Mouse (Mus musculus) right cerebral cortex, postnatal 14 days (tissue): ENCODE measurements at regions not wholly inside any gene's neighbourhood (a gene's known extent, or its start where the extent isn't known, plus 50 kb on each side); places are given as distances from the start of the nearest gene placed in this dataset.

Source experiments
- DNase-seq: peaks from one replicate; pipeline ENCODE4 v3.0.0; 2022

DNA sequence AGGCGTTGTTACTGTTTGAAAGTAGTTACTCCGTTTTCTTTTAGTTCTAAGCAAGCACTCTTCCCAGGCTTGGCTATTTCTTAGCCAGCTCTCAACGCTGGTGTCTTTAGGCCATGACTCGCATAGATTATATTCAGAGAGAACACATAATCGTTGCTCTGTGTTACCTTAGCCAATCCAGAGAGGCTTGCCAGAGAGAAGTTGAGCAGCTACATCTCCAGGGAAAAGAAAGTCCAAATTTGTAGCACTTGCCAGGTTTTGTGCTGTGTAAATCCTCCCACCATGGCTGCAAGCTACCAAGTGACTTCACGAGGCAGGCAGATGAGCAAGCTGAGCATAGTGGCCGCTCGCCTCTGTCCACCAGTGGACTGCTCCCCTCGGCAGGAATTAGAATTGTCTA, 163.3 kb upstream of the Fn1 start:
- DNase-seq: no peak

GRCm38 (mm10) chr1:71814141-71814540, 161.1 kb upstream of the Fn1 start:
- DNase-seq: no peak

- no peak for DNase-seq
These were observed 159.2 kb upstream of the Fn1 start for GRCm38 (mm10) chr1:71812171-71812695.

GRCm38 (mm10) chr1:71811196-71811788, 158.3 kb upstream of the Fn1 start:
- DNase-seq: no peak

DNA sequence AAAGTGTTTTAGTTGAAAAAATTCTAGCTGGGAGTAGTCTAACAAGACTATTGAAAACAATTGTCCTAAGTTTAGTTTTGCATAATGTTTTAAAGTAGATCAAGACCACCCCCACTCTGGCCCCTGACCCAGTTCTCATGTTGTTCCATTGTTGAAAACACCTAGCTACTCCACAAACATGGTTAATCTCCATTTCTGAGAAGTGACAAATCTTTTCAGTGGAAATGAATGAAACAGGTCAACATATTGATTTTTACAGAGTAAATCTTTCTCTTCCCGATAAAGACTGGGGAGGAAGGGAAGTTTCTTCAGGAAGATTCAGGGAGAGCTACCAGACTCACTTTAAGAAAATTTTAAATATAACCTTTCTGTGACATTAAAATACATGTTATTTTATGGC, 155.0 kb upstream of the Fn1 start:
- no peak for DNase-seq

- no peak for DNase-seq
These were observed 154.6 kb upstream of the Fn1 start for GRCm38 (mm10) chr1:71807586-71807985.

DNA sequence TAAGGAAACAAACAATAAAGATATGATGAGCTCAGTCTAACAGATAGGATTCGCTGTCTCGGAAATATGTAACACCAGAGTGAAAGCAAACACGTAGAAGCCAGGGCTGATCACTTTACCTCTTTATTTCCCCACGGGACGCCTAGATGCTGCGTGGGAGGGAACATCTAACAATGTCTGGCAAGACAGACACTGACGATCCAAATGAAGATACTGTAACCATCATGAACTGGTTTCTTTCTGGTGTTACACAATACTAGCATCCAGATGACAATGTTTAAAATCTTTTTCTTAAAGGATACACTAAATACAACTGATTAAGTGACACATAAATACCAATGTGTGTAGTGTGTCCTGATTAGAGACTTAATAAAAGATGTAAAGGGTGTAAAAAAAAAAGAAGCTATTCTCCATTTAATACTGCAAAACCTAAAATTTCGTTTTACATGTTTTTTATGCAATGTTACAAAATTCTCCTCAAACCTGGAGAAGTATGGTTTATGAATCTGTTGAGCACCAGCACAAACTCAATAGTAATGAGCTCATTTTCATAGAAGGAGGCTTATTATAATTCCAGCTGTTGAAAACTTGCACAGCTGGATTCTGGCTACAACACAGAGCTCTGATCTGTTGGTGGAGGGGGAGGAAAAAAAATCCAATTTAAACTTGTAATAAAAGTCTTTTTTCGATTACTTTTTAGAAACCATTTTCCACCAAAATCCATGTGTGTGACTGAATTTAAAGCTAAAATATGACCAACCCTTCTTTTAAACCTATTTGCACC, 148.5 kb upstream of the Fn1 start:
- no peak for DNase-seq

DNA sequence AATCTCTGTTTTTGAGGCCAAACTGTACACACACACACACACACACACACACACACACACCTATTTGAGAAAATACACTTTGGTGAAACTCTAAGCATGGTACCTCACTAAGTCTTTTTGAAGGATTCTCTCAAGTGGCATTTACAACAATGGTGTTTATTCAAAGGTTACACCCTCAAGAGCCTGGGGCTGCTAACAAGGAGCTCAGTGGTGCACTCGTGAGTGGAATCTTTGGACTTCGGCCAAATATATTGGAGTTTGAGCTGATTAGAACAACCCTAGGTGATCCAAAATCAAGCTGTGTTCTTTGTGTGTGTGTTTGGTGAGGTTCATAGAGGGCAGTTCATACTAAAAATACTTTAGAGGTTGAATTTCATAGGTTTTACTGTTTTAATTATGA, 147.6 kb upstream of the Fn1 start:
- DNase-seq: no peak

- DNase-seq: no peak
These were observed 145.6 kb upstream of the Fn1 start for GRCm38 (mm10) chr1:71798636-71799035.

GRCm38 (mm10) chr1:71788408-71788807, 135.4 kb upstream of the Fn1 start:
- DNase-seq: no peak

GRCm38 (mm10) chr1:71784880-71785279, 131.9 kb upstream of the Fn1 start:
- DNase-seq: no peak

- DNase-seq: no peak
These were observed 125.3 kb upstream of the Fn1 start for GRCm38 (mm10) chr1:71778292-71778691.

DNA sequence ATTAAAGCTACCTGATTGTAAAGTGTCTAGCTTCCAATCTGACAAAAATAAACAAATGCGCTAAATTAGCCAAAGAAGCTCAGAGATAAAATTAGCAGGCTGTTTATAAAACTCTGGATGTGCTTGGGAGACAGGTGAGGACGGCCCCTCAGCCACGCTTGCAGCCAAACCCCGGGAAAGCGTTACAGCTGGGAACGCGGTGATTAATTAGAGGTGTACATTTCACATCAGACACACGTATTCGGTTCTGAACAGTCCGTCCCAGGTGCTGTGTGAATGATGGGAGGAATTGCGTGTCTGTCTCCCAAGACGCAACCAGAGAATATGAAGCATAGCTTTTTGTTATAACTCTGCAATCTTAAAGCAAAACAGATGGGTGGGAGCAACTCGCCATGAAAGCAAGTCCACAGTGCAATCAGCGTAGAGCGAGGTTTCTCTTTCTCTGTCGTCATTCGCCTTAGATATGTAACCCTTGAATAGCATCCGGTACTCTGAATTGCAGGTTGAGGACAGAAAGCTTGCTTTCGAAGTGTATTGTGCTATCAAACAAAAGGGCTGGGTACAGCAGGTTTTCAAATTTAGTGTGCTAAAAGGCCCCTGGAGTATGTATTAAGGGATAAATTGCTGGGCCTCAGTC, 123.0 kb upstream of the Fn1 start:
- no peak for DNase-seq

DNA sequence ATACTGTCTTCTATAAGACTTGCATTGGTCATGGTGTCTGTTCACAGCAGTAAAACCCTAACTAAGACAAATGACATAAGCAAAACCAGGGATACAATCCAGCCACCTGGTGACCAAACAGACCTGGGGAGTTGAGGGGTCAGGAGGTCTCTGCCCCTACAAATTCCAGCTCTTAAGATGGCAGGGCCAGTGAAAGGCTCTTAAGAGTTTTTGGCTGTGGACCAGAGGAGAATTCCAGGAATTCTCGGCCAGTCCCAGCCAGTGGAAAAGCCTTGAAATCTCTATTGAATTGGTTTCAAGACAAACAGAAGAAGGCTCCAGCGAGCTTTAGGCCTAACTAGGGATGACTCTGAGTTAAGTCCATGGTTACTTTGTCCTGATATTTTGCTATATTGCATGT, 119.5 kb upstream of the Fn1 start:
- no peak for DNase-seq

- DNase-seq: peak; percentile 27
These were observed 118.8 kb upstream of the Fn1 start for GRCm38 (mm10) chr1:71771798-71772197.

- no peak for DNase-seq
These were observed 116.6 kb upstream of the Fn1 start for GRCm38 (mm10) chr1:71769595-71769994.

- DNase-seq: no peak
These were observed 114.7 kb upstream of the Fn1 start for GRCm38 (mm10) chr1:71767705-71768104.

DNA sequence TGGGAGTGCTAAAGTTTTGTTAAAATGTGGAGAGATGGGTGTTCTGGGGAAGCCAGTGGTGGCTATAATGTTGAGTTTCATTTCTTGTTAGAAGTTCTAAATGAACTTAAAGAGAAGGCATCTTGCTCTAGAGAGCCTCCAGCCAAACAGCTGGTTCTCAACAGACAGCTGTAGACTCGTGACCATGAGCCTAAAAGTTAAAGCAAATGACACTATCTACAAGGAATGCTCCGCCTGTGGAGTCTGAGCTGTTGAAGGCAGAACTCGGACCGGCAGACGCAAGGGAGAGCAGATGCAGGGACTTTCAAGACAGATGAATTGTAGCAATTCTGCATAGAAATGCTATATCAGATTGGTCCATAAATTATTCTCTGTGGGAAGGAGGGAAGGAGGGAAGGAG, 114.1 kb upstream of the Fn1 start:
- no peak for DNase-seq

DNA sequence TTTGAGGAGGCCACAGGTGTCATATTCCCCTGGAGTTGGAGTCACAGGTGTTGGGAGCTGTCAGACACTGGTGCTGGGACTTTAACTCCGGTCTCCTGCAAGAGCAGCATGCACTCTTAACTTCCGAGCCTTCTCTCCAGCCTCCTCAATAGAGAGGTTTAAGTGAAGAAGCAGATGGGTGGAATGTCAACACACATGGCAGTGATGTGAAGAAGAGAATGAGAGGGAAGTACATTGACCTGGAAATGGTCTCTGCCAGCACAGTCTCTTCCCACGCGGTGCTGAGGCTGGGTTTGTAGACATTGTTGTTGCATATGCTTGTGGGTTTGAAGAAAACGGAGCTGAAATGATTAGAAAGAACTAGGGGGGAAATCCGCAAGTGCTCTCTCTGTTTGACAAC, 112.0 kb upstream of the Fn1 start:
- DNase-seq: no peak

- no peak for DNase-seq
These were observed 110.5 kb upstream of the Fn1 start for GRCm38 (mm10) chr1:71763530-71763929.

DNA sequence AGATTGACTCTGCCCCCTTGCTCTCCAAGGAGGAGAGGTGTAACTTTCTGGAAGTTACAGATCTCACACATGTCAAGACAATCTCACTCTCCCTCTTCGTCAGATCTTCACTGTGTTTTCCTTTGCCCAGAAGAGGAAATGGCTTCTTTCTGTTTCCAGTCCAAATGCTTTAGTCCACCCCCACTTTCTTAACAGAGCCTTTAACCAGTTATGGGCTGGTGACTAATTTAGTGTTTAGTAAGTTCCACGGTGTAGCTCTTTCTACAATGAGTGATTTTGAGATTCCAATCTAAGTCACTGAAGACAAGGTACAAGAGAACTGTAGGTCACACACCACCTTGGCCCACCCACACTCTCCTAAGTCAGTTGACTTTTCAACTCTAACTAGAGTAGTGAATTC, 107.3 kb upstream of the Fn1 start:
- no peak for DNase-seq

- DNase-seq: no peak
These were observed 104.2 kb upstream of the Fn1 start for GRCm38 (mm10) chr1:71757236-71757635.

DNA sequence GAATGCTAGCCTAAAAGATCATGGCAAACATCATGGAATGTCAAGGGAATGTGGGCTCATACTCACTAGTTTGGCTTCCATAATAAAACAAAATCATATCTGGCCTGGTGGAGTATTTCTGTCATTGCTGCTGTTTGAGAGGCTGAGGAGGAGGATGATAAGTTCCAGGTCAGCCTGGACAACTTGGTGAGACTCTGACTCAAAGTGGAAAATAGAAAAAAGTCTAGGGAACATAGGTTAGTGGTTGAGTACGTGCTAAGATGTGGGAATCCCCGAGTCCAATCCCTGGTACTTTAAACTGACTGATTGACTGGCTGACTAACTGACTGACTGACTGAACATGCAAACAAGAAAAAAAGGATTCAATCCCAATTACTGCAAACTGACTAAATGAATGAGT, 103.2 kb upstream of the Fn1 start:
- DNase-seq: no peak

DNA sequence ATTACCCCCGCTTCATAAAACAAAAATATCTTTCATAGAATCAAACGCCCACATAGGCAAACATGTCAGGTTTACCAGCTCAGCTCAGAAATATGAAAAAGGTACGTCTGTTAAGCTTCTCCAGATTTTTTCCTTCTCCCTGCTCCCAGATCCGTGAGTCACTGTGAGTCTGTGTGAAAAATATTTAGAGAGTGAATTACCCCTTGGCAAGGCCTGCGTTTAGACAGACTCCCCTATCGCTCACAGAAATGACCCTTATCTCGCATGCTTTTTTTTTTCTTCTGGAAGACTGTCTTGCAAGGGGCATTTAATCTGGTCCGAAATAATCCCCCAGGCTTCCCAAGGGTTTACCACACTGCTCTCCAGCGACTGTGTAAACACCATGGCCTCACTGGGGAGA, 102.4 kb upstream of the Fn1 start:
- no peak for DNase-seq
